Mouse (Mus musculus): ENCODE measurements around the gene Adarb1. TPM values are rescaled to one million over a fixed set of nuclear protein-coding genes. Genes with fewer than 3 reads are reported as not detected.

Adarb1 gene
- polyA plus RNA-seq, 1 experiment from 2014 or later, result 41.0 TPM

DNA sequence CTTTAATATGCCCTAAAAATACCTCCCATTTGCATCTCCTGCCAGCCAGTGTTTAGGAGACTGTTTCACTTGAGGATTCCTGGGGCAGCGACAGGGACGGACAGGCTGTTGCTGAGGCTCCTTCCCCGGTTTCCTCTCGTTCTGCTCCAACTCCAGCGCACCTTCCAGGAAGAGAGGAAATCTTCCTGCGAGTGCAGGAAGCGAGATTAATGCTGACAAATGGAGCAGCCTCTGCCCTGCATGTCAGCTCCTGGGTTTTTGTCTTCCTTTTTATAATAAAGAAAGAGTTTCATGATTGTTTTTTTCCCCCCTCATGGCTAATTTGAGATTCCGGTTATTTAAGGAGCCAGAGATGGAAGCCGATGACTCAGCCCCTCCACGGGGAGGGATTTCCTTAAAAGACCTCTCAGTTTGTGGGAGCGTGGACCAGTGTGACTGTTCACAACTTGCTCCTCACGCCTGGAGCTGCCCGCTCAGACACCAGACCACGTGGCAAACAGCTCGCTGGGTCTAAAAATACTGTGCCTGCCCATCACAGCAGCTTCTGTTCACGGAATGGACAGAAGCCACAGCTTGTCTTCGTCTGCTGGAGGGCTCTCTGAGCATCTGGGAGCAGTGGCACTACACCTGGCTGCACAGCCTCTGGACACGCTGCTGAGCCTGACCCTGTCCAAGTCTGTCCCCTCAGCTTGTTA, 16.5 kb upstream of the Adarb1 start:
- no peak overlapping the region for H3K4me3 ChIP-seq
- peak overlapping the region; percentile 16 for H3K4me2 ChIP-seq
- 38% methylated on average over 18 of the region's 18 CpGs for WGBS
- no peak overlapping the region for H3K9ac ChIP-seq
- peaks cover 7% of the 10 kb centered on the region for H3K4me1 ChIP-seq
- H3K36me3 ChIP-seq, result no peaks in the 10 kb centered on the region
- peak overlapping the region; percentile 63 for H3K27ac ChIP-seq
- H3K9me3 ChIP-seq, result no peaks in the 10 kb centered on the region
- no peaks in the 10 kb centered on the region for H3K27me3 ChIP-seq
- no peak for ATAC-seq (ENCODE audit: borderline replicate concordance, extremely low read depth, low FRiP score, low TSS enrichment)

DNA sequence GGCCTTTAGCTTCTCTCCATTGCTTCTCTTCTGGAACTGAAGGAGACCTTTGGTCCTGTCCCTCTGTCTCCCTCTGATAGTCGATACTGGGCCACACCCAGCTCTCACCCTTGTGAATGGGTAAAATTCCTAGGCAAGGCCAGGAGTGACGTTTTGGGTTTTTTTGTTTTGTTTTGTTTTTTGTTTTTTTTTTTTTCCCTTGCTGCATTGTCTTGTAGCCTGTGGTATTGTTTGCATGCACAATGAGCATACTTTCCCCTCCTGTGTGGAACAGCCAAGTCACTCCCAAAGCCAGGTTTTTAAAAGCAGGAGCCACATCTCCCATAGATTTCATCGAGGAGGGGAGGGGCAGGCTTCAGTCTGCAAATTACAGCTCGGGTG, 16.0 kb upstream of the Adarb1 start:
- no peak overlapping the region for H3K9ac ChIP-seq
- H3K4me2 ChIP-seq, result peak overlapping the region; percentile 16; the same call in 1 of the 2 replicates
- no peak for ATAC-seq (ENCODE audit: borderline replicate concordance, extremely low read depth, low FRiP score, low TSS enrichment)
- peaks cover 9% of the 10 kb centered on the region for H3K4me1 ChIP-seq
- peak overlapping the region; percentile 63 for H3K27ac ChIP-seq
- no peaks in the 10 kb centered on the region for H3K9me3 ChIP-seq
- H3K4me3 ChIP-seq, result no peak overlapping the region
- no peaks in the 10 kb centered on the region for H3K36me3 ChIP-seq
- 45% methylated on average over 4 of the region's 4 CpGs for WGBS
- no peaks in the 10 kb centered on the region for H3K27me3 ChIP-seq

DNA sequence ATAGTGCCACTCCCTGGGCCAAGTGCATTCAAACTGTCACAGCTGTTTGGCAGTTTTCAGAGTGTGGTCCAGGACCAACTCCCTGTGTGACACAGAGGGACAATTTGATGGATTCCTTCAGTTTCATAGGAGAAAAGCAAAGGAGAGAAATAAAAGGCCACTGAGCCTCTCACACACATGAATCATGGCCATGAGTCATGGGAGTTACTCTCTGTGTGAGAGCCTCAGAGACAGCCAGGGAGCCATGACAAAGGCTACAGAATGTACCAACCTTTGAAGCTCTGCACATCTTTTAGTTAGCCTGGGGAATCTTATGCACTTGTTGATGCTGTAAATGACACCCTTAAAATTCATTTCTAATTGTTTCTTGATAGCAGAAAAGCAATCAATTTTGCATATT, 12.7 kb upstream of the Adarb1 start:
- no peak overlapping the region for H3K4me2 ChIP-seq
- H3K27ac ChIP-seq, result no peak overlapping the region
- H3K9ac ChIP-seq, result no peak overlapping the region
- no peaks in the 10 kb centered on the region for H3K27me3 ChIP-seq
- no peak overlapping the region for H3K4me3 ChIP-seq
- peaks cover 11% of the 10 kb centered on the region for H3K4me1 ChIP-seq
- H3K36me3 ChIP-seq, result no peaks in the 10 kb centered on the region
- no peaks in the 10 kb centered on the region for H3K9me3 ChIP-seq
- ATAC-seq (ENCODE audit: borderline replicate concordance, extremely low read depth, low FRiP score, low TSS enrichment), result no peak

DNA sequence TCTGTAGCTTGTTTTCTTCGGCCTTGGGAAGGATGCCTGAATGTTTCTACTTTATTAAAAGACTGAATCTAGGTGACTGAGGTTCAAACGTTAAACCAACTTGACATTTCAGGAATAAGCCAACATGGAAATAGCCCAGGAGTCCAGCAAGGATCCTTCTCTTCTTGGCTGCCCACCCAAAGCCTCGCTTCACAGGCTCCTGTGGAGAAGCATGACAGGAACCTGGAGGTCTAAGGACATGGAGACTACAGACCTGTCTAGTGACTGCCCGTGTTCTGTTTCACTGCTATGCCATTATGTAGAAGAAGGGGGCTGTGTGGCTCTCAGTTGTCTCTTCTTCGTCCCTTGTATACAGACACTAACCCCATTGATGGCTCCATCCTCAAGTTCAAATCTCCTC, 11.9 kb upstream of the Adarb1 start:
- Histone ChIP-seq H3K9ac (no peak overlapping the region), H3K9me3 (no peaks in the 10 kb centered on the region), H3K36me3 (no peaks in the 10 kb centered on the region), H3K4me2 (no peak overlapping the region), H3K4me3 (no peak overlapping the region), H3K27me3 (no peaks in the 10 kb centered on the region), H3K27ac (no peak overlapping the region), H3K4me1 (peaks cover 11% of the 10 kb centered on the region)
- 85% methylated on average over 5 of the region's 5 CpGs for WGBS
- ATAC-seq (ENCODE audit: borderline replicate concordance, extremely low read depth, low FRiP score, low TSS enrichment), result no peak

- 0 out of 2 replicates have a peak, but pooled peaks cover 4% of the 10 kb centered on the region for H3K4me1 ChIP-seq
- no peaks in the 10 kb centered on the region for H3K9me3 ChIP-seq
- H3K9ac ChIP-seq, result no peak overlapping the region
- 34% methylated on average over 2 of the region's 2 CpGs for WGBS
- H3K4me3 ChIP-seq, result no peak overlapping the region
- H3K27me3 ChIP-seq, result no peaks in the 10 kb centered on the region
- no peak overlapping the region for H3K4me2 ChIP-seq
- no peak for ATAC-seq (ENCODE audit: borderline replicate concordance, extremely low read depth, low FRiP score, low TSS enrichment)
- H3K27ac ChIP-seq, result no peak overlapping the region
- H3K36me3 ChIP-seq, result no peaks in the 10 kb centered on the region
Observed at GRCm38 (mm10) chr10:77427610-77428009, 9.5 kb upstream of the Adarb1 start.

DNA sequence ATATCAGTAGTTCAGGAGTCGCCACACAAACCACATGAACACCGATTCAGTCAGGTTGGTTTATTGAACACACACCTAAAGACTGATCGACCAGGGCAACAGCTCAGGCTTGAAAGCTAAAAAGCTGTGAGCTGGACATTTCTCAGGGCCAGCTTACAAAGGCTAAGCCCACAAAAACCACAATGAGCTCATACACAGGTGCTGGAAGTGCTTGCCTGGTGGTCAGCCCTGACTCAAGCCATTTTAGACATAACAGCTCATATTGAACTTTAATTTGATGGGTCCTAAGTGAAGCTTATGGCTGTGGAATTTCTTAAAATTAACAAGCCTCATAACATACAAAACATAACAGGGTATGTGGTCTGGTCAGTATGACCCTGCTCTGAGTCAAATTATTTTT, 2.1 kb upstream of the Adarb1 start:
- Histone ChIP-seq H3K4me1 (peaks cover 20% of the 10 kb centered on the region), H3K27ac (no peak overlapping the region), H3K36me3 (0 out of 2 replicates have a peak, but pooled peaks cover 3% of the 10 kb centered on the region), H3K4me2 (no peak overlapping the region), H3K9ac (no peak overlapping the region), H3K4me3 (no peak overlapping the region), H3K27me3 (peaks cover 18% of the 10 kb centered on the region; the same call in 1 of the 2 replicates), H3K9me3 (no peaks in the 10 kb centered on the region)
- WGBS, result 94% methylated on average over 3 of the region's 3 CpGs
- ATAC-seq (ENCODE audit: borderline replicate concordance, extremely low read depth, low FRiP score, low TSS enrichment), result no peak

DNA sequence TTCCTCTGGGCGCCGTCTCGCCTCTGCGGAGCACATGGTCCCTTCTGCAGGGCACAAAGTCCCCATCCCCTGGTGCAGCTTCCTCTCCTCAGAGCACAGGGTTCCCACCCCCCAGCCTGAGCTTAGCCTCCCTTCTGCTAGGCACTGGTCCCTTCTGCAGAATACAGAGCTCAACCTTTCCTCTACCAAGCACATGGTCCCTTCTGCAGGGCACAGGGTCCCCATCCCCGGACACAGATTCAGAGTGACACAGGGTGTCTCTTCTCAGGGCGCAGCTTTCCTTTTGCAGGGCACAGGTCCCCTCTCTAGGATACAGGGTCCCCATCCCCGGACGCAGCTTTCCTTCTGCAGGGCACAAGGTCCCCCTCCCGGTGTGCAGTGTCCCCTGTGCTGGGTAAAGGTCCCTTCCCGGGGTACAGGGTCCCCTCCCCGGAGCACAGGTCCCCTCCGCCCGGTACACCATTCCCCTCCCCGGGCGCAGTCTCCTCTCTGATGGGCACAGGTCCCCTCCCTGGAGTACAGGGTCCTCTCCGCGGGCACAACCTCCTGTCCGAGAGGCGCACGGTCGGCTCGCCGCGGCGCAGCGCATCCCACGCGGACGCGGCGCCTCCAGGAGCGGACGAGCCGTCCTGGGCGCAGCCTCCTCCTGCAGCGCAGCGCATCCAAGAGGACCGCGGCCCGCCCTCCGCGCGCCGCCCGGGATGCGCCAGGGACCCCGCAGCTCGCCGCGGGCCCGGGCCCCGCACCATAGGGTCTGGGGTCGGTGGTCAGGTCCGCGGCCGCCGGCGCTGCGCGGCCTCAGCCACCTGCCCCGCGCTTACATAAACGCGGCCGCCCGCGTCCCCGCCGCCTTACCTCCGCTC, 599 bp downstream of the Adarb1 start:
- H3K4me2 ChIP-seq, result peak overlapping the region; percentile 94
- 0 out of 2 replicates have a peak, but pooled peaks cover 3% of the 10 kb centered on the region for H3K36me3 ChIP-seq
- ATAC-seq (ENCODE audit: borderline replicate concordance, extremely low read depth, low FRiP score, low TSS enrichment), result peak; percentile 76
- no peaks in the 10 kb centered on the region for H3K9me3 ChIP-seq
- H3K4me1 ChIP-seq, result peaks cover 27% of the 10 kb centered on the region
- H3K27me3 ChIP-seq, result peaks cover 18% of the 10 kb centered on the region; the same call in 1 of the 2 replicates
- H3K4me3 ChIP-seq, result peak overlapping the region; percentile 83
- WGBS, result under 1% methylated on average over 55 of the region's 70 CpGs
- H3K9ac ChIP-seq, result peak overlapping the region; percentile 52
- no peak overlapping the region for H3K27ac ChIP-seq

GRCm38 (mm10) chr10:77416666-77417239, 1.3 kb downstream of the Adarb1 start:
- ATAC-seq (ENCODE audit: borderline replicate concordance, extremely low read depth, low FRiP score, low TSS enrichment), result no peak
- H3K9ac ChIP-seq, result peak overlapping the region; percentile 52
- no peak overlapping the region for H3K27ac ChIP-seq
- 6% methylated on average over 24 of the region's 24 CpGs for WGBS
- H3K4me3 ChIP-seq, result peak overlapping the region; percentile 83
- H3K36me3 ChIP-seq, result 0 out of 2 replicates have a peak, but pooled peaks cover 3% of the 10 kb centered on the region
- H3K27me3 ChIP-seq, result peaks cover 18% of the 10 kb centered on the region; the same call in 1 of the 2 replicates
- H3K4me1 ChIP-seq, result peaks cover 27% of the 10 kb centered on the region
- H3K9me3 ChIP-seq, result no peaks in the 10 kb centered on the region
- H3K4me2 ChIP-seq, result peak overlapping the region; percentile 94

DNA sequence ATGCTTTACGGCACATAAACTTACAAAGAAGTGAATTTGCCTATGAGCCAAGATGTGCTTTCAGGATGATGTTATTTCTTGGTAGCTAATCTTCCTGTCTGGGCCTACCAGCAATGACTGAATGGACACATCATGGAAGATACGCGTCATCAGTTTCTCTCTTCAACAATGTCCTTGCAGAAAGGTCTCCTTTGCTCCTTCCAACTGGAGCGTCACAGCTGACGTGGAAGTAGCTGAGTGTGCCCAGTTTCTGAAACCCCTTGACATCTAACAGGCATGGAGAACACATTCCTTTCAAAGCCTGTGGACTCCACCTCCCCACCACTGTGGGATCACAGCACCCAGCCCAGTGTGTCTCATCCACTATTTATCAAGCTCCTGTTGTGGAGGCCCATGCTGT, 2.2 kb downstream of the Adarb1 start:
- Histone ChIP-seq H3K36me3 (0 out of 2 replicates have a peak, but pooled peaks cover 3% of the 10 kb centered on the region), H3K27ac (no peak overlapping the region), H3K4me1 (peaks cover 27% of the 10 kb centered on the region), H3K27me3 (peaks cover 18% of the 10 kb centered on the region; the same call in 1 of the 2 replicates), H3K4me2 (peak overlapping the region; percentile 94), H3K9ac (no peak overlapping the region), H3K9me3 (no peaks in the 10 kb centered on the region), H3K4me3 (peak overlapping the region; percentile 83)
- no peak for ATAC-seq (ENCODE audit: borderline replicate concordance, extremely low read depth, low FRiP score, low TSS enrichment)
- WGBS, result 71% methylated on average over 5 of the region's 5 CpGs

GRCm38 (mm10) chr10:77413791-77414190, 4.3 kb downstream of the Adarb1 start:
- Histone ChIP-seq H3K27me3 (peaks cover 18% of the 10 kb centered on the region; the same call in 1 of the 2 replicates), H3K36me3 (no peaks in the 10 kb centered on the region), H3K4me3 (no peak overlapping the region), H3K4me2 (no peak overlapping the region), H3K27ac (no peak overlapping the region), H3K9me3 (no peaks in the 10 kb centered on the region), H3K9ac (no peak overlapping the region), H3K4me1 (peaks cover 23% of the 10 kb centered on the region)
- 51% methylated on average over 2 of the region's 2 CpGs for WGBS
- ATAC-seq (ENCODE audit: borderline replicate concordance, extremely low read depth, low FRiP score, low TSS enrichment), result no peak

DNA sequence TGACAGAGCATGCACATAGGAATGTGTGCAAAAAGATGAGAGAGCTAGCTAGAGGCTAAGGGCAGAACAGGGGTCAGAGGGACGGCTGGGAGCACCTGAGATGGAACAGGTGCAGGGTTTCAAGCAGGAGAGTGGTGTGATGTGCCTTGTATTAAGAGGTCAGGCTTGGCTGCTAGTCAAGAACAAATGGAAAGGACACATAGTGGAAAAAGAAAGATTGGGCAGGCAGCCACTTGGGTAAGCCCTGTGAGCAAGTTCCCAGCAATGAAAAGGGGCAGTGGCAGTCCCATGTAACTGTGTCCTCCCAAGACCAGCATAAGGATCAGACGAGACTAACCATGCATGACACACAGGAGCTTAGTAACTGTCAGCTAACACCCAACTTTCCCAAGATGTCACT, 8.9 kb downstream of the Adarb1 start:
- no peak for ATAC-seq (ENCODE audit: borderline replicate concordance, extremely low read depth, low FRiP score, low TSS enrichment)
- Histone ChIP-seq H3K4me2 (no peak overlapping the region), H3K4me3 (no peak overlapping the region), H3K4me1 (0 out of 2 replicates have a peak, but pooled peaks cover 7% of the 10 kb centered on the region), H3K9me3 (no peaks in the 10 kb centered on the region), H3K9ac (no peak overlapping the region), H3K36me3 (no peaks in the 10 kb centered on the region), H3K27ac (no peak overlapping the region), H3K27me3 (no peaks in the 10 kb centered on the region)
- 50% methylated on average over 2 of the region's 2 CpGs for WGBS

GRCm38 (mm10) chr10:77408241-77408640, 9.8 kb downstream of the Adarb1 start:
- no peaks in the 10 kb centered on the region for H3K4me1 ChIP-seq
- H3K4me3 ChIP-seq, result no peak overlapping the region
- ATAC-seq (ENCODE audit: borderline replicate concordance, extremely low read depth, low FRiP score, low TSS enrichment), result no peak
- H3K27me3 ChIP-seq, result no peaks in the 10 kb centered on the region
- H3K9ac ChIP-seq, result no peak overlapping the region
- H3K36me3 ChIP-seq, result no peaks in the 10 kb centered on the region
- no peaks in the 10 kb centered on the region for H3K9me3 ChIP-seq
- H3K4me2 ChIP-seq, result no peak overlapping the region
- 80% methylated on average over 9 of the region's 9 CpGs for WGBS
- H3K27ac ChIP-seq, result no peak overlapping the region

All from lung, embryonic 15.5 days (tissue).